Mouse (Mus musculus): ENCODE measurements around the gene Selenon.

GRCm38 (mm10) chr4:134587636-134588197, 35.8 kb upstream of the Selenon start:
- TF ChIP-seq CTCF (IDR thresholded peaks at IDR 0.05; ENCODE audit: low read depth, low read length) (no peak), GATA1 (IDR thresholded peaks at IDR 0.05; ENCODE audit: borderline replicate concordance, low read length) (no peak), POLR2AphosphoS5 (IDR thresholded peaks at IDR 0.05; ENCODE audit: insufficient replicate concordance, low read depth, low read length) (no peak), TAL1 (conservative IDR thresholded peaks at IDR 0.05; ENCODE audit: low read depth, low read length) (no peak), GATA2 (IDR thresholded peaks at IDR 0.05; ENCODE audit: borderline replicate concordance, low read depth, low read length) (no peak)

Measured in G1E (cell line).